Mouse (Mus musculus) forebrain, embryonic 12.5 days (tissue): ENCODE measurements around the gene Gm9774. TPM values are rescaled to one million over a fixed set of nuclear protein-coding genes. Genes with fewer than 3 reads are reported as not detected.

Experiments used
- ATAC-seq: fragments of 200-750 bp; cut with Nextera tagmentation; 2 replicates; pipeline ENCODE4 v1.8.0; 2017; ENCODE audit warnings: moderate TSS enrichment; ENCODE audit not compliant: low FRiP score
- H3K27ac ChIP-seq: fragments of 300-500 bp; sonication (generic); 2 replicates; pipeline ENCODE4 v1.5.1; 2016; ENCODE audit warnings: mild to moderate bottlenecking
- H3K27me3 ChIP-seq: fragments of 300-500 bp; sonication (generic); 2 replicates; pipeline ENCODE4 v1.6.1; 2016; ENCODE audit warnings: mild to moderate bottlenecking
- H3K36me3 ChIP-seq: fragments of 300-500 bp; sonication (generic); replicated peaks from 2 replicates; pipeline ENCODE4 v1.6.1; 2016; ENCODE audit warnings: mild to moderate bottlenecking
- H3K4me1 ChIP-seq: fragments of 300-500 bp; sonication (generic); 2 replicates; pipeline ENCODE4 v1.6.1; 2016
- H3K4me2 ChIP-seq: fragments of 300-500 bp; sonication (generic); 2 replicates; pipeline ENCODE4 v1.6.1; 2016; ENCODE audit warnings: mild to moderate bottlenecking, moderate library complexity
- H3K4me3 ChIP-seq: fragments of 300-500 bp; sonication (generic); replicated peaks from 2 replicates; pipeline ENCODE4 v1.5.1; 2016; ENCODE audit warnings: mild to moderate bottlenecking
- H3K9ac ChIP-seq: fragments of 300-500 bp; sonication (generic); 2 replicates; pipeline ENCODE4 v1.6.1; 2016; ENCODE audit warnings: mild to moderate bottlenecking
- H3K9me3 ChIP-seq: fragments of 300-500 bp; sonication (generic); 2 replicates; pipeline ENCODE4 v1.6.1; 2016
- WGBS: fragments of 180-500 bp; shearing (Covaris S2); methylation state at CpG from one replicate; pipeline ENCODE4 v1.1.7; 2016; 5-methylcytosine and 5-hydroxymethylcytosine counted together
- polyA plus RNA-seq: library from polyadenylated mRNA; unstranded; fragments of >200 nt; fragmentation: Nextera tagmentation; extraction: Ambion mirVana; gene quantifications from 2 replicates; pipeline ENCODE4 v1.2.1, GENCODE M21; 2016

Gene Gm9774
- polyA plus RNA-seq = 6.6 and 9.4 TPM in 2 replicates

GRCm38 (mm10) chr3:92429323-92429722 lies at the start of gene Gm9774:
Gene Gm9774 (minus strand): TSS chr3:92429423.
- H3K36me3 ChIP-seq = no peaks in the 10 kb centered on the region
- ATAC-seq = no peak
- H3K4me2 ChIP-seq = no peak within 1 kb of the TSS
- no peak within 1 kb of the TSS for H3K9ac ChIP-seq
- 87% methylated on average over 6 of the region's 6 CpGs for WGBS
- H3K9me3 ChIP-seq = no peaks in the 10 kb centered on the region
- H3K4me1 ChIP-seq = no peaks in the 10 kb centered on the region
- H3K27ac ChIP-seq = no peak within 1 kb of the TSS
- no peak within 1 kb of the TSS for H3K4me3 ChIP-seq
- no peaks in the 10 kb centered on the region for H3K27me3 ChIP-seq

- H3K4me1 ChIP-seq = no peaks in the 10 kb centered on the region; the same call in 1 of the 2 replicates
- no peak for ATAC-seq
- 86% methylated on average over 2 of the region's 2 CpGs for WGBS
- no peaks in the 10 kb centered on the region for H3K27me3 ChIP-seq
- H3K9ac ChIP-seq = no peak overlapping the region
- no peak overlapping the region for H3K4me3 ChIP-seq
- H3K9me3 ChIP-seq = no peaks in the 10 kb centered on the region
- no peak overlapping the region for H3K4me2 ChIP-seq
- no peaks in the 10 kb centered on the region for H3K36me3 ChIP-seq
- H3K27ac ChIP-seq = no peak overlapping the region
Observed at GRCm38 (mm10) chr3:92470111-92470510, 40.9 kb upstream of the Gm9774 start.

GRCm38 (mm10) chr3:92467424-92467823 lies 38.2 kb upstream of the Gm9774 start:
- no peaks in the 10 kb centered on the region for H3K27me3 ChIP-seq
- no peaks in the 10 kb centered on the region; the same call in 1 of the 2 replicates for H3K4me1 ChIP-seq
- no peak overlapping the region for H3K4me3 ChIP-seq
- ATAC-seq = no peak
- H3K27ac ChIP-seq = no peak overlapping the region
- no peak overlapping the region for H3K9ac ChIP-seq
- no peak overlapping the region for H3K4me2 ChIP-seq
- H3K36me3 ChIP-seq = no peaks in the 10 kb centered on the region
- H3K9me3 ChIP-seq = no peaks in the 10 kb centered on the region

- no peaks in the 10 kb centered on the region for H3K27me3 ChIP-seq
- H3K27ac ChIP-seq = no peak overlapping the region
- no peak overlapping the region for H3K9ac ChIP-seq
- H3K9me3 ChIP-seq = no peaks in the 10 kb centered on the region
- ATAC-seq = no peak
- H3K4me2 ChIP-seq = no peak overlapping the region
- H3K4me1 ChIP-seq = no peaks in the 10 kb centered on the region; the same call in 1 of the 2 replicates
- H3K4me3 ChIP-seq = no peak overlapping the region
- 88% methylated on average over 1 of the region's 1 CpGs for WGBS
- H3K36me3 ChIP-seq = no peaks in the 10 kb centered on the region
Observed at GRCm38 (mm10) chr3:92466576-92466975, 37.4 kb upstream of the Gm9774 start.

GRCm38 (mm10) chr3:92458620-92459019 lies 29.4 kb upstream of the Gm9774 start, which contains the start of gene Sprr3:
Gene Sprr3 (minus strand): TSS chr3:92458720.
- H3K27me3 ChIP-seq = no peaks in the 10 kb centered on the region
- no peak within 1 kb of the TSS for H3K4me2 ChIP-seq
- no peak for ATAC-seq
- H3K4me3 ChIP-seq = no peak within 1 kb of the TSS
- H3K36me3 ChIP-seq = no peaks in the 10 kb centered on the region
- H3K4me1 ChIP-seq = no peaks in the 10 kb centered on the region
- no peaks in the 10 kb centered on the region for H3K9me3 ChIP-seq
- 68% methylated on average over 2 of the region's 2 CpGs for WGBS
- H3K9ac ChIP-seq = no peak within 1 kb of the TSS
- H3K27ac ChIP-seq = no peak within 1 kb of the TSS

GRCm38 (mm10) chr3:92455151-92455550 lies 25.9 kb upstream of the Gm9774 start:
- no peaks in the 10 kb centered on the region for H3K4me1 ChIP-seq
- no peak for ATAC-seq
- 91% methylated on average over 5 of the region's 5 CpGs for WGBS
- H3K4me3 ChIP-seq = no peak overlapping the region
- H3K4me2 ChIP-seq = no peak overlapping the region
- no peaks in the 10 kb centered on the region for H3K9me3 ChIP-seq
- H3K9ac ChIP-seq = no peak overlapping the region
- H3K27ac ChIP-seq = no peak overlapping the region
- no peaks in the 10 kb centered on the region for H3K36me3 ChIP-seq
- no peaks in the 10 kb centered on the region for H3K27me3 ChIP-seq

- no peak for ATAC-seq
- no peak overlapping the region for H3K4me2 ChIP-seq
- H3K9ac ChIP-seq = no peak overlapping the region
- no peaks in the 10 kb centered on the region for H3K9me3 ChIP-seq
- H3K36me3 ChIP-seq = no peaks in the 10 kb centered on the region
- WGBS = 86% methylated on average over 3 of the region's 3 CpGs
- no peaks in the 10 kb centered on the region for H3K4me1 ChIP-seq
- no peak overlapping the region for H3K4me3 ChIP-seq
- H3K27ac ChIP-seq = no peak overlapping the region
- H3K27me3 ChIP-seq = no peaks in the 10 kb centered on the region
Observed at GRCm38 (mm10) chr3:92440177-92440576, 11.0 kb upstream of the Gm9774 start.

- no peak within 1 kb of the TSS for H3K27ac ChIP-seq
- no peaks in the 10 kb centered on the region for H3K36me3 ChIP-seq
- H3K9me3 ChIP-seq = no peaks in the 10 kb centered on the region
- H3K9ac ChIP-seq = no peak within 1 kb of the TSS
- H3K4me1 ChIP-seq = no peaks in the 10 kb centered on the region
- no peak within 1 kb of the TSS for H3K4me2 ChIP-seq
- no peak within 1 kb of the TSS for H3K4me3 ChIP-seq
- no peaks in the 10 kb centered on the region for H3K27me3 ChIP-seq
- no peak for ATAC-seq
- 93% methylated on average over 3 of the region's 3 CpGs for WGBS
Observed at GRCm38 (mm10) chr3:92438689-92439088, 9.5 kb upstream of the Gm9774 start, which contains the start of gene Sprr1b. Gene Sprr1b (minus strand): TSS chr3:92438789.

- no peaks in the 10 kb centered on the region for H3K9me3 ChIP-seq
- no peak within 1 kb of the TSS for H3K9ac ChIP-seq
- H3K4me1 ChIP-seq = no peaks in the 10 kb centered on the region
- no peaks in the 10 kb centered on the region for H3K36me3 ChIP-seq
- 98% methylated on average over 2 of the region's 2 CpGs for WGBS
- no peak within 1 kb of the TSS for H3K4me2 ChIP-seq
- no peak within 1 kb of the TSS for H3K4me3 ChIP-seq
- no peak within 1 kb of the TSS for H3K27ac ChIP-seq
- no peak for ATAC-seq
- no peaks in the 10 kb centered on the region for H3K27me3 ChIP-seq
Observed at GRCm38 (mm10) chr3:92432282-92432681, 3.1 kb upstream of the Gm9774 start, which contains the start of gene Sprr2k. Gene Sprr2k (plus strand): TSS chr3:92432582.

- no peaks in the 10 kb centered on the region for H3K9me3 ChIP-seq
- H3K36me3 ChIP-seq = no peaks in the 10 kb centered on the region
- H3K4me3 ChIP-seq = no peak within 1 kb of the TSS
- 87% methylated on average over 2 of the region's 2 CpGs for WGBS
- no peak for ATAC-seq
- no peak within 1 kb of the TSS for H3K27ac ChIP-seq
- H3K9ac ChIP-seq = no peak within 1 kb of the TSS
- H3K27me3 ChIP-seq = no peaks in the 10 kb centered on the region
- H3K4me1 ChIP-seq = no peaks in the 10 kb centered on the region
- no peak within 1 kb of the TSS for H3K4me2 ChIP-seq
Observed at GRCm38 (mm10) chr3:92417782-92418181, 11.4 kb downstream of the Gm9774 start, which contains the start of gene Sprr2j-ps. Gene Sprr2j-ps (plus strand): TSS chr3:92418082.

GRCm38 (mm10) chr3:92407691-92408090 lies 21.5 kb downstream of the Gm9774 start, which contains the start of gene Sprr2i:
Gene Sprr2i (plus strand): TSS chr3:92407991.
- Histone ChIP-seq H3K4me2 (no peak within 1 kb of the TSS), H3K27me3 (no peaks in the 10 kb centered on the region), H3K9ac (no peak within 1 kb of the TSS), H3K9me3 (no peaks in the 10 kb centered on the region), H3K4me3 (no peak within 1 kb of the TSS), H3K36me3 (no peaks in the 10 kb centered on the region), H3K4me1 (no peaks in the 10 kb centered on the region), H3K27ac (no peak within 1 kb of the TSS)
- no peak for ATAC-seq
- WGBS = 88% methylated on average over 2 of the region's 2 CpGs

- H3K9me3 ChIP-seq = no peaks in the 10 kb centered on the region
- H3K27ac ChIP-seq = no peak overlapping the region
- H3K27me3 ChIP-seq = no peaks in the 10 kb centered on the region
- no peaks in the 10 kb centered on the region for H3K4me1 ChIP-seq
- H3K4me2 ChIP-seq = no peak overlapping the region
- no peaks in the 10 kb centered on the region for H3K36me3 ChIP-seq
- H3K9ac ChIP-seq = no peak overlapping the region
- no peak for ATAC-seq
- WGBS = 65% methylated on average over 1 of the region's 1 CpGs
- no peak overlapping the region for H3K4me3 ChIP-seq
Observed at GRCm38 (mm10) chr3:92394301-92394700, 34.9 kb downstream of the Gm9774 start.

- Histone ChIP-seq H3K9ac (no peak within 1 kb of the TSS), H3K4me3 (no peak within 1 kb of the TSS), H3K4me1 (no peaks in the 10 kb centered on the region), H3K27me3 (no peaks in the 10 kb centered on the region), H3K4me2 (no peak within 1 kb of the TSS), H3K9me3 (no peaks in the 10 kb centered on the region), H3K27ac (no peak within 1 kb of the TSS), H3K36me3 (no peaks in the 10 kb centered on the region)
- 79% methylated on average over 1 of the region's 1 CpGs for WGBS
- ATAC-seq = no peak
Observed at GRCm38 (mm10) chr3:92385385-92385784, 43.8 kb downstream of the Gm9774 start, which contains the start of gene Sprr2h. Gene Sprr2h (plus strand): TSS chr3:92385685.
